Mouse (Mus musculus): Measurements from ENCODE around the gene Dennd5b. TPM values are rescaled to one million over a fixed set of nuclear protein-coding genes. Genes with fewer than 3 reads are reported as not detected.

Gene Dennd5b
- total and polyA plus RNA-seq, 3 experiments, result 0.27 TPM; not detected in 2

DNA sequence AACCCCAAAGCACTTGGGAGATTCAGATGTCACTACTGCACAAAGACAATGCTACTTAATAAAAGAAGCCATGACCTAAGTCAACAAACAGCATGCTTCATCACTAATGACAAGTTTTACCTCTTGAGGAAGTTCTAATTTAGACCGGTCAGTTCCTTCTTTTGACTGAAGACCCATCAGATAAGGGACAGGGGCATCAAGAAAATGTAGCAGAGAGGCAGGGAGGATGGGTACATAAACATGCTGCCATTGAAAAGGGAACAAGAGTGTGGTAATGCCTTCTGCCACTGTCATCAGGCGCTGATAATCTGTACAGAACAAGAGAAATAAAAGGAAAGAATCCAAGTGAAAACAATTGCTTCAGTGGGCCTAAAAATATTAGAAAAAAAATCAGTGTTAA, 46.7 kb downstream of the Dennd5b start:
- no peaks in the 10 kb centered on the region for H3K36me3 ChIP-seq (replicated peaks)
- TF ChIP-seq GATA2 (IDR thresholded peaks at IDR 0.05; ENCODE audit: borderline replicate concordance, low read depth, low read length) (no peak), CTCF (IDR thresholded peaks at IDR 0.05; ENCODE audit: low read depth, low read length) (no peak), TAL1 (conservative IDR thresholded peaks at IDR 0.05; ENCODE audit: low read depth, low read length) (no peak), POLR2AphosphoS5 (IDR thresholded peaks at IDR 0.05; ENCODE audit: insufficient replicate concordance, low read depth, low read length) (no peak), GATA1 (IDR thresholded peaks at IDR 0.05; ENCODE audit: borderline replicate concordance, low read length) (no peak)
- no peak for ATAC-seq (ENCODE audit: extremely low read depth, insufficient number of reproducible peaks, low FRiP score, poor library complexity, severe bottlenecking)

DNA sequence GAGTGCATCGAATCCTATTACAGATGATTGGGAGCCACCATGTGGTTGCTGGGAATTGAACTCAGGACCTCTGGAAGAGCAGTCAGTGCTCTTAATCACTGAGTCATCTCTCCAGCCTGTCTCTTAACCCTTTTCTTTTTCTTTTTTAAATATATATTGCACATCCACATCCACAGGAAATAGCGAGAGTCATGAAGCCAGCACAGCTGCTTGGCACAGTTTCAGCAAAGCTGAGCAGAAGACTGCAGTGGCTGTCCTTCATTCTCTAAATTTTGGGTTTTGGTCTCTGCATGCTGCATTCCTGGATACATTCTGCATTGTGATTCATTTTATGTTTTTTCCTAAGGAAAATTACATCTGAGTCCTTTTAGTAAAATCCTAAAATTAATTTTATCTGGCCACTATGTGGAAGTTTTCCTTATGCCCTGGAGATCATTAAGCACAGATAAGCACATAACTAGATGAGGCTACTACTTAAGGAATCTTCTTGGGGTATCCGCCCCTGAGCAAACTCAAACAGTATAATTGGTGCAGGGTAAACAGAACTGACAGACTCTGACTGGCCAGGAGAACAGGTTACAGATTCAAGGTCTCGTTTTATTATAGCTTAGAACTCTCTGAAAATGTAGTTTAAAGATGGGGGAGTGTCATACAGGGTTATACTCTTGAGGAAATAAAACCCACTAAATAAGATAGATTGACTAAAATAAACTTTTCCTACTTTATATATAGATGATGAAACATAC, 50.3 kb downstream of the Dennd5b start:
- no peaks in the 10 kb centered on the region for H3K4me1 ChIP-seq (ENCODE audit: insufficient read depth, low read depth, low read length)
- no peak overlapping the region for H3K4me3 ChIP-seq (ENCODE audit: low read depth, low read length)
- H3K36me3 ChIP-seq (replicated peaks), result no peaks in the 10 kb centered on the region
- ATAC-seq (ENCODE audit: extremely low read depth, insufficient number of reproducible peaks, low FRiP score, poor library complexity, severe bottlenecking), result no peak
- TF ChIP-seq TAL1 (conservative IDR thresholded peaks at IDR 0.05; ENCODE audit: low read depth, low read length) (no peak), CTCF (IDR thresholded peaks at IDR 0.05; ENCODE audit: low read depth, low read length) (no peak), GATA1 (IDR thresholded peaks at IDR 0.05; ENCODE audit: borderline replicate concordance, low read length) (no peak), POLR2AphosphoS5 (IDR thresholded peaks at IDR 0.05; ENCODE audit: insufficient replicate concordance, low read depth, low read length) (no peak), GATA2 (IDR thresholded peaks at IDR 0.05; ENCODE audit: borderline replicate concordance, low read depth, low read length) (no peak)
- no peaks in the 10 kb centered on the region for H3K9me3 ChIP-seq (replicated peaks)
- no peaks in the 10 kb centered on the region for H3K27me3 ChIP-seq (ENCODE audit: insufficient read depth, low read length)
- DNase-seq (ENCODE audit: low spot score), result no peak

More for the DNA sequence above, 46.7 kb downstream of the Dennd5b start:
- no peak overlapping the region for H3K4me3 ChIP-seq (ENCODE audit: low read depth, low read length)
- no peaks in the 10 kb centered on the region for H3K9me3 ChIP-seq (replicated peaks)
- no peak for DNase-seq (ENCODE audit: low spot score)
- H3K4me1 ChIP-seq (ENCODE audit: insufficient read depth, low read depth, low read length), result no peaks in the 10 kb centered on the region
- H3K27me3 ChIP-seq (ENCODE audit: insufficient read depth, low read length), result 0 out of 2 replicates have a peak, but pooled peaks cover 2% of the 10 kb centered on the region

DNA sequence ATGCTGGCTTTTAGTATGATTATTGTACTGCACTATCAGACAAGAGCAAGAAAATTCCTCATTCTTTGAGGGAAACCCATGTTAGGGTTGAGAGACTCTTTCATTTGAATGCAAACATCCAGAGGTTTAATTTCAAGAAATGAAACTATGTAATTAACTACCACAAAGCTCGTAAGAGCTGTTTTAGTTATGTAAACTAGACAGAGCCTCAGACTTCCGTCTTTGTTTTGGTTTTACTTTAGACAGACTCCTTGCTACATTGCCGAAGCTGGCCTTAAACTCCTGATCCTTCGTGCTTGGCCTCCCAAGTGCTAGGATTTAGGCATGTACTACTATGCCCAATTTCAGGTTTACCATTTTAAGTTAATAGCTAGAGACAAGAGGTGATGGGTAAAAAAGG, 61.4 kb downstream of the Dennd5b start:
- DNase-seq (ENCODE audit: low spot score), result no peak
- Histone ChIP-seq H3K4me1 (ENCODE audit: insufficient read depth, low read depth, low read length) (no peaks in the 10 kb centered on the region), H3K36me3 (replicated peaks) (no peaks in the 10 kb centered on the region), H3K9me3 (replicated peaks) (no peaks in the 10 kb centered on the region), H3K4me3 (ENCODE audit: low read depth, low read length) (no peak overlapping the region), H3K27me3 (ENCODE audit: insufficient read depth, low read length) (no peaks in the 10 kb centered on the region)
- ATAC-seq (ENCODE audit: extremely low read depth, insufficient number of reproducible peaks, low FRiP score, poor library complexity, severe bottlenecking), result no peak
- TF ChIP-seq TAL1 (conservative IDR thresholded peaks at IDR 0.05; ENCODE audit: low read depth, low read length) (no peak), GATA2 (IDR thresholded peaks at IDR 0.05; ENCODE audit: borderline replicate concordance, low read depth, low read length) (no peak), GATA1 (IDR thresholded peaks at IDR 0.05; ENCODE audit: borderline replicate concordance, low read length) (no peak), POLR2AphosphoS5 (IDR thresholded peaks at IDR 0.05; ENCODE audit: insufficient replicate concordance, low read depth, low read length) (no peak), CTCF (IDR thresholded peaks at IDR 0.05; ENCODE audit: low read depth, low read length) (no peak)

DNA sequence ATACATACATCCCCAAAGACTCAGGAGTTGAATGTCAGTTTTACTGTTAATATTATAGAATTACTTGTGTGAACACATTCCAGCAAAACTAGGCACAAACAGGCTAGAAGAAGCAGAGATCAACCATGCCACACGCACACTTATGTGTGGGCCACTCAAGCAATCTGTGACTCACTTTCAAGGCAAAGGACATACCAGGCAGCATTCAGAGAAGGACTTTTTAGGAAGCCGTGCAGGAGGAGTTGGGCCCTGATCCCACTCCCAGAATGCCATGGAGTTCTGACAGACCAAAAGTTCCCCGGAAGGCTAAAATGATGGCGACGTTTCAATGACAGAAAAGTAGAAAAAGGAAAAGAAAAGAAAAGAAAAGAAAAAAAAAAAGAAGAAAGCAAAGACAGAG, 69.3 kb downstream of the Dennd5b start:
- H3K4me3 ChIP-seq (ENCODE audit: low read depth, low read length), result no peak overlapping the region
- TF ChIP-seq GATA2 (IDR thresholded peaks at IDR 0.05; ENCODE audit: borderline replicate concordance, low read depth, low read length) (no peak), TAL1 (conservative IDR thresholded peaks at IDR 0.05; ENCODE audit: low read depth, low read length) (no peak), POLR2AphosphoS5 (IDR thresholded peaks at IDR 0.05; ENCODE audit: insufficient replicate concordance, low read depth, low read length) (no peak), CTCF (IDR thresholded peaks at IDR 0.05; ENCODE audit: low read depth, low read length) (no peak), GATA1 (IDR thresholded peaks at IDR 0.05; ENCODE audit: borderline replicate concordance, low read length) (no peak)
- no peaks in the 10 kb centered on the region for H3K36me3 ChIP-seq (replicated peaks)
- ATAC-seq (ENCODE audit: extremely low read depth, insufficient number of reproducible peaks, low FRiP score, poor library complexity, severe bottlenecking), result no peak
- no peak for DNase-seq (ENCODE audit: low spot score)
- no peaks in the 10 kb centered on the region for H3K4me1 ChIP-seq (ENCODE audit: insufficient read depth, low read depth, low read length)
- no peaks in the 10 kb centered on the region for H3K27me3 ChIP-seq (ENCODE audit: insufficient read depth, low read length)
- H3K9me3 ChIP-seq (replicated peaks), result no peaks in the 10 kb centered on the region

DNA sequence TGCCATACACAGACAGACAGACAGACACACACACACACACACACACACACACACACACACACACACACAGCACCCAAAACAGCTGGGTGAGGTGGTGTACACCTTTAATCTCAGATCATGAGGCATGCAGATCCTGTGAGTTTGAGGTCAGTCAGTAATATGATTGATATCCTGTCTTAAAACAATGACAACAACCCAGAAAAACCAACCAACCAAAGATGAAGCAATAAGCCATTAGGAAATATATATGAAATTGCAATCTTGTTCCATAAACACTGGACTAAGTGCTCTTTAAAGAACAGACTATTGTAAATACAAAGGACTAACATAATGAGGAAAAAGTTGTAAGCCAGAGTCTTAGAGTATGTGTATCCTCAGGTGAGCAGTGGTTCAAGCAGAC, 70.1 kb downstream of the Dennd5b start:
- no peaks in the 10 kb centered on the region for H3K4me1 ChIP-seq (ENCODE audit: insufficient read depth, low read depth, low read length)
- ATAC-seq (ENCODE audit: extremely low read depth, insufficient number of reproducible peaks, low FRiP score, poor library complexity, severe bottlenecking) (no peak), DNase-seq (ENCODE audit: low spot score) (no peak)
- no peak for TF ChIP-seq CTCF (IDR thresholded peaks at IDR 0.05; ENCODE audit: low read depth, low read length)
- H3K9me3 ChIP-seq (replicated peaks), result no peaks in the 10 kb centered on the region
- no peak overlapping the region for H3K4me3 ChIP-seq (ENCODE audit: low read depth, low read length)
- no peaks in the 10 kb centered on the region for H3K36me3 ChIP-seq (replicated peaks)
- no peaks in the 10 kb centered on the region for H3K27me3 ChIP-seq (ENCODE audit: insufficient read depth, low read length)

DNA sequence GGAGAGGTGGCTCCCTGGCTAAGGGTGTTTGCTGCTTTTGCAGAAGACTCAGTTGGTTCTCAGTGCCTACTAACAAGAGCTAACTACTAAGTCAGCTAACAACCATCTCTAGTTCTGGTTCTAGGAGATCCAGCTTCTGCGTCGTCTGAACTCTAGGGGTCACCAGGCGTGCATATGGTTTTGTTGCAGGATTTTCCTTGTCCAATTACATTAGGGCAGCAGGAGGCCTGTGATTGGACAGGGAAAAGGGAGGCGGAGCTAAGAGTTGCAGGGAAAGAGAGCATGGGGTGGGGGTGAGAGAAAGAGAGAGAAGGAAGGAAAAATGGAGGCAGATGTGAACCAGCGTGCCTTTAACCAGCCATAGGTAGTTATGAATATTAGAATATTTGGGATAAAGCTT, 83.0 kb downstream of the Dennd5b start:
- no peaks in the 10 kb centered on the region for H3K36me3 ChIP-seq (replicated peaks)
- ATAC-seq (ENCODE audit: extremely low read depth, insufficient number of reproducible peaks, low FRiP score, poor library complexity, severe bottlenecking) (no peak), DNase-seq (ENCODE audit: low spot score) (no peak)
- no peak overlapping the region for H3K4me3 ChIP-seq (ENCODE audit: low read depth, low read length)
- no peak for TF ChIP-seq CTCF (IDR thresholded peaks at IDR 0.05; ENCODE audit: low read depth, low read length)
- TF ChIP-seq TAL1 (conservative IDR thresholded peaks at IDR 0.05; ENCODE audit: low read depth, low read length), result no peak
- no peak for TF ChIP-seq POLR2AphosphoS5 (IDR thresholded peaks at IDR 0.05; ENCODE audit: insufficient replicate concordance, low read depth, low read length)
- TF ChIP-seq GATA2 (IDR thresholded peaks at IDR 0.05; ENCODE audit: borderline replicate concordance, low read depth, low read length), result no peak
- no peak for TF ChIP-seq GATA1 (IDR thresholded peaks at IDR 0.05; ENCODE audit: borderline replicate concordance, low read length)
- H3K9me3 ChIP-seq (replicated peaks), result no peaks in the 10 kb centered on the region
- H3K27me3 ChIP-seq (ENCODE audit: insufficient read depth, low read length), result no peaks in the 10 kb centered on the region
- no peaks in the 10 kb centered on the region for H3K4me1 ChIP-seq (ENCODE audit: insufficient read depth, low read depth, low read length)
